Mouse (Mus musculus) G1E-ER4 (cell line): ENCODE measurements around the gene Fkbp8. TPM values are rescaled to one million over a fixed set of nuclear protein-coding genes. Genes with fewer than 3 reads are reported as not detected.

Experiments used
- GATA1 ChIP-seq: IDR thresholded peaks from one replicate; pipeline ENCODE4 v1.8.0; 2012; ENCODE audit warnings: low read length, inconsistent platforms
- polyA plus RNA-seq: library from polyadenylated mRNA; stranded (reverse); fragments of >175 nt; gene quantifications from 2 replicates; pipeline ENCODE4 v1.2.3, GENCODE M21; 2012

Fkbp8 gene
- polyA plus RNA-seq, 1 experiment: 1,401 TPM

- TF ChIP-seq GATA1: no peak
Measured at GRCm38 (mm10) chr8:70558334-70558733, 30.8 kb downstream of the Fkbp8 start.

DNA sequence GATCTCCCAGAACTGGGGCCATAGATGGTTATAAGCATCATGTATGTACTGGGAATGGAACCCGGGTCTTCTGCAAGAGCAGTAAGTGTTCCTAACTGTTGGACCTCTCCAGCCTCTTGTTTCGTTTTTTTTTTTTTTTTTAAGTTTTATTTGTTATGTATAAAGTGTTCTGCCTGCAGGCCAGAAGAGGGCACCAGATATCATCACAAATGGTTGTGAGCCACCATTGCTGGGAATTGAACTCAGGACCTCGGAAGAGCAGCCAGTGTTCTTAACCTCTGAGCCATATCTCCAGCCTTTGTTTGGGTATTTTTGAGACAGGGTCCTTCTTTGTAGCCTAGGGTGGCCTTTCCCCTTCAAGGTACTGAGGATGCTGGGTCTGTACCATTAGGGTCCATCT, 31.5 kb downstream of the Fkbp8 start:
- TF ChIP-seq GATA1: no peak

- TF ChIP-seq GATA1: no peak
Measured at GRCm38 (mm10) chr8:70560096-70560495, 32.6 kb downstream of the Fkbp8 start.

DNA sequence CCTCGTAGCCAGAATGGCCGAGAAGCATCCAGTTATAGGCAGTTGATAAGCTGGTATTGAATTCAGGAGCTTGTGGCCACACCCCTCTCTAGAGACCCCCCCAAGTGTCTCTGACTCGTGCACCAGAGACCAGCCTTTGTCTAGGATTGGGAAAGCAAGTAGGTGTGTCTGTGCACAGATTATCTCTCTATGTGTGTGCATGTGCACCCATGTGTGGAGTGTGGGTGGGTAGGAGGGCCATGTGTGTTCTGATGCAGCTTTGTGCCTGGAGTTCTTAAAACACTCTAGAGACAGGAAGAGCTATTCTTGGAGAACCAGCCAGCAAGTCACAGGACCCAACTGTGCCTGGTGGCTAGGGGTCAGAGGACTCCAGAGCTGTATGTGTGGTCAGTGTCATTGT, 33.0 kb downstream of the Fkbp8 start:
- no peak for TF ChIP-seq GATA1

- TF ChIP-seq GATA1: no peak
Measured at GRCm38 (mm10) chr8:70561357-70561756, 33.8 kb downstream of the Fkbp8 start.

DNA sequence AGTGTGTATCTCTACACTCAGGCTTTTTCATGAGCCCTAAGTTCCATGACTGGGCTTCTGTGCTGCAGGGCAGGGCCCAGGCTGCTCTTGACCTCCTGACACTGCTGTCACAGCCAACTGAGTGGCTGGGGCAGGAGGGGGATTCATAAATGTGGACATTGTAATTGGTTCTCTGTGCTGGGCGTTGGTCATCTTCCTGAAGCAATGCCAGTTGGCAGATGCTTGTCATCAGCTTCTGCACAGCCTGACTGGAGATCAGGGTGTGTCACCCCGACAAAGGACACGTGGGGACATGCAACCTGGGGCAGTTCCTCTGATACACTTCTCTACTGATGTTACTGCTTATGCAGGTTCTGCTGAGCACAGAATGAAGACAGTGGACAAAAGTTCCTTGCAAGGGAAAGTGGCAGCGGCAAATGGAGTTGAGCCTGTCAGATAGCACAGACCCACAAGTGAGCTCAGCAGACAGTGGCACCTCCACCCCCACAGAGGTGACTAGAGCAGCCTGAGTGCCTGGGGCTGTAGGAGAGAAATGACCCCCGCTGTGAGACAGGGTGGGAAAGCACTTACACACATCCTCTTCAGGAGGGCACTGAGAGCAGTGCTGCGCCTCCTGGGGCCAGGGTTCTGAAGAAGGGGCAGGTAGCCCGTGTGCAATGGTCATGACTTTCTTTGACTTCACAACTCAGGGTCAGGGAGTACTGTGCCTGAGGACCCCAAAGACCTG, 34.4 kb downstream of the Fkbp8 start:
- no peak for TF ChIP-seq GATA1

- TF ChIP-seq GATA1: no peak
Measured at GRCm38 (mm10) chr8:70562802-70563201, 35.3 kb downstream of the Fkbp8 start.

GRCm38 (mm10) chr8:70563763-70564387, 36.4 kb downstream of the Fkbp8 start:
- no peak for TF ChIP-seq GATA1

DNA sequence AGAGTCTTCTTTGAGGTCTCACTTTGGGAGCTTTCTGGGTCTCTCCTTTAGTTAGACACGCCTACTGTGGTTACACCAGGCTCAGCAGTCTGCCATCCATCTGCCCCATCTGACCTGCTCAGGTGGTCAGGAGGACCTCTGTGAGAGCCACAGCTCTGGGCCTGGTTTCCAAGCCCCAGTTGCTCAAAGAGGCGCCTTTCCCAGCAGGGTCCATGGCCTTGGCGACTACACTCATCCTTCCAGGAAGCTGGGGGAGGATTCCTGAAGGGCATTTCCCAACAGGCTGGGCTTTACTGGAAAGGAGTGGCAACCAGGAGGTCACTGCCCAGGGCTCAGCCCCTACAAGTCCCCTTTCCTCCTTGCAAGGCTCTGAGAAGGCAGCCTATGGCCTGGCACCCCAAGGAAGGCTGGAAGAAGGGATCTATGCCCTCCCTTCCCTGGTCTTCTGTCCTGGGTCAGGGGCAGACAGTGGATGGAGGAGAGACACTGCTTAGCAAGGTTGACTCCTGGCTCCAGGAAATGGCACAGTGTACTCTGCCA, 37.2 kb downstream of the Fkbp8 start:
- TF ChIP-seq GATA1: no peak

DNA sequence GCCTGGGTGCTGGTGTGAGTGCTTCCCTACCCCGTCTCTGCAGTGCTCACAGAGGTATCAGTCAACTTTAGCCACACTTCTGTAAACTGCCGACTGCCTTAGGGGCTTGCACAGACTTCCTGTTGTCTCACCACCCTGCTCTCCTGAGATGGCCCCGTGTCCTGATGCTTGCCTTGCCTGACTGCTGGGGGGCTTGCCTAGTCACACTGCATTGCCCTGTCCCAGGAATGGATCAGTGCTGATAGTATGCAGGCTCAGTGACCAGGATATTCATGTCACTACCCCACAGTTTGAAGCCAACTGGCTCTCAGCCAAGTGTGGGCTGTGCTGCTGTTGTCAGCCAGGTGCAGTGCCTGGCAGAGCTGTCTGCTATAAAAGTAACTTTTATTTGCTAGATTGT, 38.0 kb downstream of the Fkbp8 start:
- TF ChIP-seq GATA1: no peak

GRCm38 (mm10) chr8:70570360-70570759, 42.8 kb downstream of the Fkbp8 start:
- no peak for TF ChIP-seq GATA1

- TF ChIP-seq GATA1: no peak
Measured at GRCm38 (mm10) chr8:70570990-70571389, 43.5 kb downstream of the Fkbp8 start.

- TF ChIP-seq GATA1: no peak
Measured at GRCm38 (mm10) chr8:70574302-70574701, 46.8 kb downstream of the Fkbp8 start.

- TF ChIP-seq GATA1: no peak
Measured at GRCm38 (mm10) chr8:70574915-70575314, 47.4 kb downstream of the Fkbp8 start.

DNA sequence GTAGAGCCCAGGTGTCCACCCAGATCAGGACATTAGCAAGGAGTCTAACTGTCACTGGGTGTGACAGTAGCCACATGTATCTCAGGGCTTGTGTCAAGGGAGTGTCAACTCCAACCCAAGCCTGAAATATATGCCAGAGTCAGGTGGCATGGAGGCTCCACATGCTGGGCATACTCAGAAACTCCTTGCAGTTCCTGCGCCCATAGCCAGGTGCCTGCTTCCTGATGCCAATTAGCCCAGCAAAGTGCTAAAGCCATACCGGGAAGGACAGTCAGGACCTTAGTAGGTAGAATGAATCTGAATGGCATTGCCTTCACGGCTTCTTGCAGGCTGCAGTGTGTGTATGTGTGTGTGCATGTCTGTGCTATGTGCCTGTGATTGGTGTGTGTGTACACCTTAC, 49.7 kb downstream of the Fkbp8 start:
- TF ChIP-seq GATA1: no peak

GRCm38 (mm10) chr8:70583476-70584387, 56.2 kb downstream of the Fkbp8 start:
- TF ChIP-seq GATA1: no peak
